Mouse (Mus musculus) C2C12 (cell line): ENCODE results near the gene Syt1. TPM values are rescaled to one million over a fixed set of nuclear protein-coding genes. Genes with fewer than 3 reads are reported as not detected.

Source experiments
- H3K27me3 ChIP-seq: one replicate; pipeline ENCODE4 v1.6.1; 2011; ENCODE audit not compliant: control insufficient read depth, insufficient read depth, insufficient read length
- H3K36me3 ChIP-seq: one replicate; pipeline ENCODE4 v1.6.1; 2011; ENCODE audit not compliant: control insufficient read depth, insufficient read depth
- H3K4me3 ChIP-seq: one replicate; pipeline ENCODE4 v1.5.1; 2011; ENCODE audit warnings: mild to moderate bottlenecking, control low read depth; ENCODE audit not compliant: poor library complexity, insufficient read depth, severe bottlenecking
- H3K79me2 ChIP-seq: one replicate; pipeline ENCODE4 v1.6.1; 2011; ENCODE audit not compliant: control insufficient read depth, insufficient read depth
- H3K79me3 ChIP-seq: one replicate; pipeline ENCODE4 v1.6.1; 2011; ENCODE audit warnings: low read depth, control low read depth
- H3ac ChIP-seq: one replicate; pipeline ENCODE3; 2011; ENCODE audit warnings: low read depth; ENCODE audit not compliant: control insufficient read depth, insufficient read length
- CEBPB ChIP-seq: IDR thresholded peaks from one replicate; pipeline ENCODE4 v1.6.1; 2011; ENCODE audit warnings: low read depth, mild to moderate bottlenecking, control low read depth, moderate library complexity
- CTCF ChIP-seq: IDR thresholded peaks from one replicate; pipeline ENCODE4 v1.5.1; 2011; ENCODE audit not compliant: control insufficient read depth, insufficient read depth, insufficient read length
- FOSL1 ChIP-seq: IDR thresholded peaks from one replicate; pipeline ENCODE4 v1.8.0; 2011; ENCODE audit warnings: mild to moderate bottlenecking, low read length; ENCODE audit not compliant: poor library complexity, insufficient read depth, severe bottlenecking
- MAX ChIP-seq: IDR thresholded peaks from one replicate; pipeline ENCODE4 v1.6.1; 2011; ENCODE audit warnings: mild to moderate bottlenecking, control low read depth
- MYOD1 ChIP-seq: IDR thresholded peaks from one replicate; pipeline ENCODE4 v1.6.1; 2011; ENCODE audit warnings: low read depth; ENCODE audit not compliant: control insufficient read depth, insufficient read length
- MYOG ChIP-seq: IDR thresholded peaks from one replicate; pipeline ENCODE4 v1.6.1; 2011; ENCODE audit not compliant: control insufficient read depth, insufficient read length; ENCODE audit errors: extremely low read depth
- USF1 ChIP-seq: IDR thresholded peaks from one replicate; pipeline ENCODE4 v1.6.1; 2011; ENCODE audit warnings: low read depth, mild to moderate bottlenecking, control low read depth, moderate library complexity
- polyA plus RNA-seq: library from polyadenylated mRNA; unstranded; fragments of >200 nt; fragmentation: generic; extraction: Trizol; gene quantifications from one replicate; pipeline ENCODE4 v1.2.1, GENCODE M21; 2012; ENCODE audit warnings: missing spikeins

Gene Syt1
- polyA plus RNA-seq, 1 experiment, result 0.09 TPM

DNA sequence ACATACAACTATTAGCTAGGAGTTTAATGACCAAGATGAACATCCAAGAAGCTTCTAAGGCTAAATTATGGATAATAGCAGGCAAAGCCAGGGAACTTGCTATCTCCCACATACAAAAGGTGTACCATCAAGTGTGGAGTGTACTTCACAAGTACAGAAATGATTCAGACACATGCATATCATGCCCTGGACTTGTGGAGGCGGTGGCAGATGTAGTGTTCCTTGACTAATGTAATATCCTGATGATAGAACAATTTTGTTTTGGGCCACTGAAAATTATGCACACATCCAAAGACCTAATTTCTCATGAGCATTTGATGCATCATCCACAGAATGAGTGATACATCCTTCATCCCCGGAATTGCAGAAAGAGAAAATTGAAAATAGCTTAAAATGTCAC, 267.0 kb downstream of the Syt1 start:
- no peaks in the 10 kb centered on the region for H3K36me3 ChIP-seq
- H3K4me3 ChIP-seq, result no peak overlapping the region
- TF ChIP-seq MYOG (no peak), MYOD1 (no peak), CEBPB (no peak), CTCF (no peak), FOSL1 (no peak), USF1 (no peak), MAX (no peak)
- H3K79me2 ChIP-seq, result no peaks in the 10 kb centered on the region
- no peaks in the 10 kb centered on the region for H3K27me3 ChIP-seq
- no peaks in the 10 kb centered on the region for H3K79me3 ChIP-seq
- no peak overlapping the region for H3ac ChIP-seq

GRCm38 (mm10) chr10:108733982-108734381, 276.8 kb downstream of the Syt1 start:
- H3K27me3 ChIP-seq, result no peaks in the 10 kb centered on the region
- H3K79me2 ChIP-seq, result no peaks in the 10 kb centered on the region
- no peak overlapping the region for H3ac ChIP-seq
- no peak for TF ChIP-seq USF1
- no peak for TF ChIP-seq MAX
- no peak for TF ChIP-seq CEBPB
- H3K4me3 ChIP-seq, result no peak overlapping the region
- H3K79me3 ChIP-seq, result no peaks in the 10 kb centered on the region
- no peaks in the 10 kb centered on the region for H3K36me3 ChIP-seq

- Histone ChIP-seq H3K27me3 (no peaks in the 10 kb centered on the region), H3K79me3 (no peaks in the 10 kb centered on the region), H3K36me3 (no peaks in the 10 kb centered on the region), H3K79me2 (no peaks in the 10 kb centered on the region), H3K4me3 (no peak overlapping the region), H3ac (no peak overlapping the region)
- TF ChIP-seq MAX (no peak), USF1 (no peak), MYOG (no peak), CTCF (no peak), FOSL1 (no peak), CEBPB (no peak), MYOD1 (no peak)
These were observed 281.8 kb downstream of the Syt1 start for GRCm38 (mm10) chr10:108728961-108729360.

DNA sequence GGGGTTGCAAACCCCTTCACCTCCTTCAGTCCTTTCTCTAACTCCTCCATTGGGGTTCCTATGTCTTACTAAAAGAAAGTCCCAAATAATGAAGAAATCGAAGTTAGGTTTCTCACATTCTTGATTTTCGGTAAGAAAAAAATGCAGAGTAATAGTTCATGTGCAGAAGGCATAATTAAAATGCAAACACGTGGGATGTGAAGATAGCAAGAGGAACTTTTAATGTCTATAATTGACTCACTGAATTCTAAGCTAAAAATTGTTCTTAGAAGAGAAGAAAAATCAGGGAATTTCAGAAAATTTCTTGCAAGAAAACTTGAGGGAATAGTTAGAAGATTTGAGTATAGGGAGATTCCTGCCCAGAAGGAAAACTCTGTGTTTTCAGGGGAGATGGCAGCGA, 284.4 kb downstream of the Syt1 start:
- no peak for TF ChIP-seq FOSL1
- no peaks in the 10 kb centered on the region for H3K79me3 ChIP-seq

GRCm38 (mm10) chr10:108724878-108725277, 285.9 kb downstream of the Syt1 start:
- TF ChIP-seq USF1 (no peak), CEBPB (no peak), CTCF (no peak), FOSL1 (no peak), MYOD1 (no peak), MYOG (no peak), MAX (no peak)
- H3K27me3 ChIP-seq, result no peaks in the 10 kb centered on the region
- H3ac ChIP-seq, result no peak overlapping the region
- no peaks in the 10 kb centered on the region for H3K36me3 ChIP-seq
- H3K4me3 ChIP-seq, result no peak overlapping the region
- no peaks in the 10 kb centered on the region for H3K79me3 ChIP-seq
- no peaks in the 10 kb centered on the region for H3K79me2 ChIP-seq

More for the DNA sequence above, 284.4 kb downstream of the Syt1 start:
- H3K27me3 ChIP-seq, result no peaks in the 10 kb centered on the region
- H3K36me3 ChIP-seq, result no peaks in the 10 kb centered on the region
- no peak overlapping the region for H3ac ChIP-seq
- no peak overlapping the region for H3K4me3 ChIP-seq
- no peaks in the 10 kb centered on the region for H3K79me2 ChIP-seq

- TF ChIP-seq MYOD1 (no peak), FOSL1 (no peak), USF1 (no peak), CTCF (no peak), MYOG (no peak), MAX (no peak), CEBPB (no peak)
- no peaks in the 10 kb centered on the region for H3K27me3 ChIP-seq
- no peaks in the 10 kb centered on the region for H3K79me3 ChIP-seq
- H3ac ChIP-seq, result no peak overlapping the region
- no peak overlapping the region for H3K4me3 ChIP-seq
- H3K36me3 ChIP-seq, result no peaks in the 10 kb centered on the region
- H3K79me2 ChIP-seq, result no peaks in the 10 kb centered on the region
These were observed 300.3 kb downstream of the Syt1 start for GRCm38 (mm10) chr10:108710514-108710913.
